ENCODE assay signal across 13 mouse cellular contexts in the genomic region with DNA sequence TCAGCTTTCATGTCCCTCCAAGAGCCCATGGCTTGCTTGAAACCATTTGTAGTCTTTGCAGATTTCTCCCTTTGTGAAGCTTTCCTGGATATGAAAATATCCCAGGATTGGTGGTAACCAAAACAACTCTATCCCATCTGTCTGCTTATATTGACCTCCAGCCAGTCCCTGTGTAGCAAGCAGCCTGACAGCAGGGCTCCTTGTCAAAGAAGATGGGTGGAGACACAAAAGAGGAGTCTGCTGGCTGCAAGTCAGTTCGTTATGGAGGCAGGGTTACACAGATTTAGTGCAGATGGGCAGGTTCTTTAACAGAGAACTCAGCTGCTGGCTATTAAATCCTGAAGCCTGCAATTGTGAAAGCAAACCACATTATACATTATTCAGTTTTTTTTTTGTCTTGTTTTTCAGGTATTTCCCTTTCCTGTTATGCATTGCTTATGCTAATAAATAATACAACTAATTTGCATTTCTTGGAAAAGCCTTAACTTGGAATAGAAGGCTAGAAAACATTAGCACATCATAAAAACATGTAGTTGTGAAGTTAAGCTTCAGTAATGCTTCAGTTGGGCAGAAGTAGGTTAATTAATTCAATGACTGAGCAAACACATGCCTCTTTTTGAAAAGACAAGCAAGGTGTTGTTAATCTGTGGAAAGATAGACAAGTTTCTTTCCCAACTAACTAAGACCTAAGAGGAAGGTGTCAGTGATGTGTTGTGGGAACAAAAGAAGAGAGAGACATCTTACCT.
DNase-seq lines count a peak whose midpoint lies in the region; ATAC-seq and TF ChIP-seq lines count a peak whose summit lies in the region.
"Had no signal": no experiment of that assay in that cellular context is flagged by ENCODE, and none has a peak within 500 bp of the region (broad histone marks: within the 10 kb centered on the region; RNA-seq: fewer than 3 reads in every experiment).

No protein-coding gene starts in this region.

- no peak for ATAC-seq in embryonic facial prominence, embryonic 11.5 days (replicated peaks; ENCODE audit: insufficient number of reproducible peaks, low FRiP score, low TSS enrichment, low read depth)
- 0 out of 2 replicates have a peak, but pooled peaks have one; percentile 45 for ATAC-seq in midbrain, embryonic 15.5 days (replicated peaks)

- TF ChIP-seq CTCF in kidney, adult 2 months (conservative IDR thresholded peaks at IDR 0.05; ENCODE audit: insufficient read depth, insufficient read length, low read depth, low read length), result no peak

- H3K4me1 ChIP-seq in embryonic facial prominence, embryonic 11.5 days (ENCODE audit: control insufficient read depth, insufficient read depth, low read length), result no peaks in the 10 kb centered on the region
- peaks cover 4% of the 10 kb centered on the region; the same call in 1 of the 2 replicates for H3K4me1 ChIP-seq in embryonic facial prominence, embryonic 10.5 days
- no peaks in the 10 kb centered on the region for H3K4me1 ChIP-seq in kidney, adult 2 months (ENCODE audit: control insufficient read depth, insufficient read depth, low read length)
- H3K4me1 ChIP-seq in midbrain, embryonic 15.5 days, result no peaks in the 10 kb centered on the region; the same call in 1 of the 2 replicates

- H3K9ac ChIP-seq in embryonic facial prominence, embryonic 11.5 days (replicated peaks; ENCODE audit: low read length), result no peak overlapping the region
- H3K9ac ChIP-seq in midbrain, embryonic 15.5 days, result no peak overlapping the region
- H3K9ac ChIP-seq: liver, embryonic 14.5 days had no signal

- H3K27ac ChIP-seq in embryonic facial prominence, embryonic 11.5 days (replicated peaks; ENCODE audit: low read depth, low read length), result no peak overlapping the region
- no peak overlapping the region for H3K27ac ChIP-seq in embryonic facial prominence, embryonic 10.5 days (replicated peaks)
- no peak overlapping the region for H3K27ac ChIP-seq in kidney, adult 2 months (ENCODE audit: insufficient read depth, low read depth, low read length)
- 0 out of 2 replicates have a peak overlapping the region, but pooled peaks have one; percentile 20 for H3K27ac ChIP-seq in midbrain, embryonic 15.5 days
- H3K27ac ChIP-seq: heart, adult 2 months; kidney, postnatal 0 days; liver, embryonic 14.5 days had no signal

- TF ChIP-seq POLR2A in kidney, adult 2 months (IDR thresholded peaks at IDR 0.05; ENCODE audit: low read depth, low read length), result no peak

- H3K27me3 ChIP-seq in embryonic facial prominence, embryonic 11.5 days (ENCODE audit: control insufficient read depth, insufficient read depth, low read length), result no peaks in the 10 kb centered on the region
- no peaks in the 10 kb centered on the region for H3K27me3 ChIP-seq in embryonic facial prominence, embryonic 10.5 days (replicated peaks; ENCODE audit: low read depth, poor library complexity, severe bottlenecking)
- H3K27me3 ChIP-seq in kidney, adult 2 months (replicated peaks; ENCODE audit: control insufficient read depth, insufficient read depth, low read length), result no peaks in the 10 kb centered on the region; the same call in 1 of the 2 replicates
- no peaks in the 10 kb centered on the region for H3K27me3 ChIP-seq in midbrain, embryonic 15.5 days (replicated peaks)

- 9% methylated on average over 1 of the region's 1 CpGs for WGBS in embryonic facial prominence, embryonic 11.5 days
- 10% methylated on average over 1 of the region's 1 CpGs for WGBS in embryonic facial prominence, embryonic 10.5 days
- WGBS in kidney, adult 2 months, result 2% methylated on average over 1 of the region's 1 CpGs
- 7% methylated on average over 1 of the region's 1 CpGs for WGBS in midbrain, embryonic 15.5 days

- no peaks in the 10 kb centered on the region for H3K36me3 ChIP-seq in embryonic facial prominence, embryonic 11.5 days (replicated peaks; ENCODE audit: control insufficient read depth, insufficient read depth, low read depth, low read length)
- no peaks in the 10 kb centered on the region for H3K36me3 ChIP-seq in embryonic facial prominence, embryonic 10.5 days (replicated peaks)
- H3K36me3 ChIP-seq in kidney, adult 2 months (ENCODE audit: control insufficient read depth, insufficient read depth, low read length), result no peaks in the 10 kb centered on the region
- no peaks in the 10 kb centered on the region for H3K36me3 ChIP-seq in midbrain, embryonic 15.5 days (replicated peaks)

- DNase-seq in embryonic facial prominence, embryonic 11.5 days (ENCODE audit: low spot score), result peak; percentile 5
- DNase-seq in embryonic facial prominence, embryonic 10.5 days (ENCODE audit: low spot score), result no peak
- peak; percentile 3 for DNase-seq in kidney, adult 2 months
- no peak for DNase-seq in kidney, adult 8-10 months
- peak; percentile 9 for DNase-seq in embryo, embryonic 10.5 days (ENCODE audit: low spot score)
- DNase-seq in left cerebral cortex, adult 8-10 months (ENCODE audit: low spot score in 2 of 2), result no peak
- no peak for DNase-seq in thymus, postnatal 0 days (ENCODE audit: low spot score)
- DNase-seq: cerebellum, postnatal 25 days; lung, postnatal 36 days had no signal

- no peak overlapping the region for H3K4me2 ChIP-seq in embryonic facial prominence, embryonic 11.5 days (ENCODE audit: low read depth, low read length)
- no peak overlapping the region for H3K4me2 ChIP-seq in midbrain, embryonic 15.5 days

- H3K9me3 ChIP-seq in embryonic facial prominence, embryonic 11.5 days (replicated peaks; ENCODE audit: control insufficient read depth, low read length), result no peaks in the 10 kb centered on the region
- no peaks in the 10 kb centered on the region for H3K9me3 ChIP-seq in embryonic facial prominence, embryonic 10.5 days
- no peaks in the 10 kb centered on the region for H3K9me3 ChIP-seq in midbrain, embryonic 15.5 days

- H3K4me3 ChIP-seq in embryonic facial prominence, embryonic 11.5 days (ENCODE audit: low read depth, low read length), result no peak overlapping the region
- H3K4me3 ChIP-seq in embryonic facial prominence, embryonic 10.5 days, result no peak overlapping the region
- no peak overlapping the region for H3K4me3 ChIP-seq in kidney, adult 2 months (ENCODE audit: insufficient read depth, low read depth, low read length)
- H3K4me3 ChIP-seq in midbrain, embryonic 15.5 days, result no peak overlapping the region
- H3K4me3 ChIP-seq: heart, adult 2 months had no signal

Comparison
In these comparisons a context has a peak if more than half of its experiments do, and no peak if none do; other contexts are left out.
1. DNase-seq: peak in embryonic facial prominence, embryonic 11.5 days (single experiment), kidney, adult 2 months (single experiment) and embryo, embryonic 10.5 days (single experiment); none in embryonic facial prominence, embryonic 10.5 days (single experiment), kidney, adult 8-10 months (0 of 2), left cerebral cortex, adult 8-10 months (0 of 2) and thymus, postnatal 0 days (single experiment).